Mouse (Mus musculus): ENCODE data around the gene Prox2.

DNA sequence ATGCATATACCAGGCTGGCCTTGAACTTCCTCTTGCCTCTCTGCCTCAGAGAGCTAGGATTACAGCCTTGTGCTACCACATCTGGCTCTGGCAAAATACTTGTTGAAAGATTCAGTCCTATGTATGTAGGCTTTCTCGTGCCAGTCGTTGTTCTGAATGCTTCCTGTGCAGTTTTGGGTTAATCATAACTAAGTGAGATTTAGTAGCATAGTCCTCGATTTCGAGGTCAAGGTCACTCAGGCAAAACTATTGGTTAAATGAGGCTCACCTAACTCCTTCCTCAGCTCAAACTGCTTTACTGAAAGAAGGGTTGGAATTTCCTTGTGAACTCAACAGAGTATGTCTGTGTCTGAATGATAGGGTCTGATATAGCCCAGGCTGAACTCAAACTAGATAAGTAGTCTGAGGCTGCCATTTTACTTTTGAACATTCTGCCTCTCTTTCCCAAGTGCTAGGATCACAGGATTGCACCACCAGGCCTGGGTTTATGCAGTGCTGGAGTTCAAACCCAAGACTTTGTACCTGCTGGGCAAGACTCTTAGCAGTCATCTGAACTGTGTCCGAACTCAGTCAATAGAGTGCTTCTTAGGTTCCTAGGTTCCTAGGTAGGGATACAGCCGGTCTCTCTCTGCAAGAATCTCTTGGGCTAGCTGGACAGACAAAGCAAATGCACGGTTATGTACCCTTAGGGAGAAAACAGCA is 2.1 kb upstream of the Prox2 start:
- no peak for TF ChIP-seq CTCF (IDR thresholded peaks at IDR 0.05)
- no peak for TF ChIP-seq POLR2A (IDR thresholded peaks at IDR 0.05; ENCODE audit: insufficient read depth, low read depth, low read length)
- TF ChIP-seq EP300 (IDR thresholded peaks at IDR 0.05; ENCODE audit: insufficient read depth, low read depth, low read length): no peak
